Mouse (Mus musculus) bone marrow, adult 2 months (tissue): ENCODE measurements around the gene Baz2b. TPM values are rescaled to one million over a fixed set of nuclear protein-coding genes. Genes with fewer than 3 reads are reported as not detected.

Experiments
- H3K27ac ChIP-seq: fragments of 200-500 bp; 2 replicates; pipeline ENCODE4 v1.5.1; 2012; ENCODE audit warnings: low read depth, mild to moderate bottlenecking, control low read depth, inconsistent platforms, low read length; ENCODE audit not compliant: control insufficient read depth, poor library complexity, insufficient read depth
- H3K4me1 ChIP-seq: fragments of 200-500 bp; 2 replicates; pipeline ENCODE4 v1.6.1; 2011; ENCODE audit warnings: low read length; ENCODE audit not compliant: control insufficient read depth, insufficient read depth
- H3K4me3 ChIP-seq: fragments of 200-500 bp; replicated peaks from 2 replicates; pipeline ENCODE3; 2011; ENCODE audit warnings: mild to moderate bottlenecking, low read depth, low read length, control low read depth; ENCODE audit not compliant: control insufficient read depth
- CTCF ChIP-seq: fragments of 200-500 bp; IDR thresholded peaks from 2 replicates; pipeline ENCODE4 v1.5.1; 2011; ENCODE audit warnings: low read length, control low read depth; ENCODE audit not compliant: control insufficient read depth, insufficient read depth
- POLR2A ChIP-seq: fragments of 200-500 bp; IDR thresholded peaks from 2 replicates; pipeline ENCODE4 v1.6.1; 2011; ENCODE audit warnings: low read depth, mild to moderate bottlenecking, control low read depth, low read length, borderline replicate concordance; ENCODE audit not compliant: control insufficient read depth
- WGBS: fragments of 180-500 bp; shearing (Covaris S2); methylation state at CpG from one replicate; pipeline ENCODE4 v1.1.7; 2018; 5-methylcytosine and 5-hydroxymethylcytosine counted together
- polyA plus RNA-seq: library from polyadenylated mRNA; stranded (reverse); fragments of >200 nt; gene quantifications from 2 replicates; pipeline ENCODE4 v1.2.4, GENCODE M21; 2011; ENCODE audit warnings: low replicate concordance; ENCODE audit not compliant: missing spikeins, insufficient read depth, insufficient read length

Gene Baz2b
- polyA plus RNA-seq, 1 experiment = 77.9 TPM

DNA sequence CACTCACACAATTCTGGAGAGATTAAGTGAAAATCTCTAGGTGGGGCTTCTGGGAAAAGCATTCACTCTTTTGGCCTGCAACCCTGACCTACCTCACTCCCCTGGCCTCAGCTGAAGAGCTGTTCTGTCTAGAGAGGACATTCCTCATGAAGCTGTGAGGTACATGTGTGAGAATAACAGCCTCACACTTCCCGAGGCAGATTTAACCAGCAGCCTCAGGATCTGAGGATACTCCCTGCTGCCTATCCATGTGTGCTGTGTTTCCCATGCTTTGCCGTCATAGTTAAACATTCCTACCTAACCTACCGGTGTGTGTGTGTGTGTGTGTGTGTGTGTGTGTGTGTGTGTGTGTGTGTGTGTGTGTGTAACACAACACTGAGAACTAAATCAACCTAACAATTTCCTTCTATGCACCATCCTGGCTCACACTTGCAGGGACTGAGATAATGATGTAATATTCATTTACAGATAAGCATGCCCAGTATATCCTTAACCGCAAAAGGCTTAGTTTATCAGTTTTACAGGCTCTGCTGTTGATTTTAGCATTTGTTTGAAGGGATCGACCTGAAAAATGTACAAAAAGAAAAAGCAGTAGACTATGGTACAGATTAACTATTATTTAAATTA lies 206.5 kb downstream of the Baz2b start:
- H3K4me3 ChIP-seq = no peak overlapping the region
- H3K4me1 ChIP-seq = no peaks in the 10 kb centered on the region; the same call in 1 of the 2 replicates
- TF ChIP-seq POLR2A = no peak
- no peak for TF ChIP-seq CTCF
- H3K27ac ChIP-seq = no peak overlapping the region
- WGBS = 71% methylated on average over 5 of the region's 5 CpGs

DNA sequence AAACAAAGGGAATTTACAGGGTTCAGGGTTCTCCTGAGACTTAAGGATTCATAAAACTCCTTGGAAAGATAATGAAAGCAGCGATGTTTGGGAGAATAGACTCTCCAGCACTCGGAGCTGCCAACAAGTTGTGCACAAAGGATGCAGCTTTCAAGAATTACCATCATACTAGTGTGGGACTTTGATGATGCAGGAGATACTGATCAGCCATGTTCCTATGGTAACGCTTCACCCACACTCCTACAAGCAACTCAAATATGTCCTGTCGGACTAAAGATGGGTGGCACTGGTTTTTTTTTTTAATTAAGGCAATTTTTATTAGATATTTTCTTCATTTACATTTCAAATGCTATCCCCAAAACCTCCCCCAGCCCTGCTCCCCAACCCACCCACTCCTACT lies 209.4 kb downstream of the Baz2b start:
- no peaks in the 10 kb centered on the region; the same call in 1 of the 2 replicates for H3K4me1 ChIP-seq
- no peak for TF ChIP-seq CTCF
- TF ChIP-seq POLR2A = no peak
- WGBS = 95% methylated on average over 4 of the region's 4 CpGs
- no peak overlapping the region for H3K4me3 ChIP-seq
- H3K27ac ChIP-seq = no peak overlapping the region

DNA sequence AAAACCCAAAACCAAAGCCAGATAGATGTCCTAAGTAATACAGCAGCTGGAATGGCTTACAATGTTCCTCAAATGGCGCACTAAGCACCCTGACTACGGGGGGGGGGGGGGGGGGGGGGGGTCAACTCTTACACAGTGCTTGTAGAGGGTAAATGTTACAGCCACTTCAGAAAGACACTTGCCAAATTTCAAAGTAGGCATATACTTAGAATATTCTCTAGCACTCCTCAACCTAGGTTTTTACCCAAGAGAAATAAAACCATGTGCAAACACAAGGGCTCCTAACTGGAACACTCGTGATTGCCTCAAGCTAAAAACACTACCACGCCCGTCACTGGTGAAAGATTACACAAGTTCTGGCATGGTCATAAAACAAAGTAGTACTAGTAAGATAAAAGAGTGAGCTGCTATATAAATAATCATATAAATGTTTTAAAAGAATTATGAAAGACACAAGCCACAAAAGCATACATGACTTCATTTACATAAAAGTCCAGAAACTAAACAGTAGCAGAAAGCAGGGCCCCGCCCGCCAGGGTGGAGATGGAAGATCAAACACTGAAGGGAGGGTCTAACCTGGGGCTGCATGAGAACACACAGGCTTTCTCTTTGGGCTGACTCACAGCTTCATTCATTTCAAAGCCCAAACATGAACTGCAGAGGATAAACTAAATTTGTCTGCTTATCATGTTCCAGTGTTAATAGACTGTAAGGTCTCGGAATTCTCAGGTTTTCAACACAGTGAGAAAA lies 212.0 kb downstream of the Baz2b start:
- Histone ChIP-seq H3K27ac (no peak overlapping the region), H3K4me3 (no peak overlapping the region), H3K4me1 (no peaks in the 10 kb centered on the region; the same call in 1 of the 2 replicates)
- 68% methylated on average over 8 of the region's 8 CpGs for WGBS
- TF ChIP-seq POLR2A = no peak

DNA sequence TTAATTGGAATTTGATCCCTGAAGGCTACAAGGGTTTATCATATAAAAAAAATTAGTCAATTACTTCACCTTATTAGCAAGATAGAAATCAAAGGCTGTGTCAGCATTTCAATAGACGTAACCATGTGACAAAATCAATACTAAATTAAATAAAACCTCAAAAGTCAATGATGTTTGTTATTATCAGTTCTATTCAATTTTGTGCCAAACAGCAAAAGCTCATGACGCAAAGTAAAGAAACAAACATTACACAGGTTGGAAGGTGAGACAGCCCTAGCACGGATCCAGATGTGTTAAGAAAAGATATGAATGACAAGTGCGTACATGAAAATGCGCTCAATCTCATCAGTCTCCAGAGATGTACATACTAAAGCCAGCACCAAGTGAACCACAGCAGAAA lies 212.7 kb downstream of the Baz2b start:
- Histone ChIP-seq H3K27ac (no peak overlapping the region), H3K4me3 (no peak overlapping the region), H3K4me1 (no peaks in the 10 kb centered on the region; the same call in 1 of the 2 replicates)
- no peak for TF ChIP-seq CTCF
- no peak for TF ChIP-seq POLR2A
- WGBS = 93% methylated on average over 5 of the region's 5 CpGs

DNA sequence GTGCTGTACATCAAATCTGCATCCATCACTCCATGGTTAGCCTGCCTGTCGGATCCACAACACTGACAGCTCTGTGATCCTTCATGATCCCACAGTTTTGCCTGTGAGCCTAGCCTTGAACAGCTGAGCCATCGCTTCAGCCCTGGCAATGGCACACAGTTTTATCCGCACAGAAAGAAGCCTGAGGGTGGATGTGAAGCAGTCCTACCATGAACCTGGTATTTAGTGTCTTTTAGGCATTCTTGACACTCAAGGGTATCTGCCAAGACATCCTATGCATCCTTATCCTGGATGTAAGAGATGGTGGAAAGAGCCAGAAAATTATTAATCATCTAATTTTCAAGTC lies 216.5 kb downstream of the Baz2b start:
- H3K4me3 ChIP-seq = no peak overlapping the region
- TF ChIP-seq POLR2A (no peak), CTCF (no peak)
- WGBS = 90% methylated on average over 3 of the region's 3 CpGs
- no peak overlapping the region for H3K27ac ChIP-seq
- H3K4me1 ChIP-seq = no peaks in the 10 kb centered on the region

DNA sequence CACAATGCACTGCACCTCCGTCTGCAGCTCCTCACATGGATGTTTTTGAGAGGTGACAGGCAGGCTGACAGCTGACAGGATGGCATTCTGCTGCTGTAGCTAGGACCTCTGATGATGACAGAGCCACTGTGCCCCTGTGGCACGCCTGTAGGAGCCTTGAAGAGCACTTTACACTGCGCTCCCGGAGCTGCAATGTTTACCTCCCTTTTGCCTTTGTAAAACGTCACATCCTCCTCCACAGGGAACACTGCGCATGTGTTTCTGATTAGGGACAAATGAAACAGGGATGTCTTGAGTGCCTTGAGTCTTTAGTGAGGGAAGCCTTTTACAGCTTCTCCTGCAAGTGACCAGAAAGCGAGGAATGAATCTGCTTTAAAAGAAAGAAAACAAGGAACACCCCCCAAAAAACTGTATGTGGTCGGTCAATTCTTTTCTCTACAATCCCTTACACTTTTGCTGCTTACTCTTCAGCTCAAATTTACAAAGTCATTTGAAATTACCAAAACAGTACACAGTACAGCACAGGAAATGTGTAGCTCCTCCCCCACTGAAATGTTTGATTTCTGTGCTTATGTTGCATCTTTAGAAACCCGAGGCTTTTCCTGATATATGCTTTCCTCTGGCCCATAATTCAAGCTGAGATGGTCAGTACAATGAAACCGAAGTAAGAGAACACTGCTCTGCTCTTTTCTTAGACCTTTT lies 217.0 kb downstream of the Baz2b start:
- H3K27ac ChIP-seq = no peak overlapping the region
- no peaks in the 10 kb centered on the region for H3K4me1 ChIP-seq
- no peak overlapping the region for H3K4me3 ChIP-seq
- WGBS = 81% methylated on average over 10 of the region's 10 CpGs
- TF ChIP-seq CTCF (no peak), POLR2A (no peak)

DNA sequence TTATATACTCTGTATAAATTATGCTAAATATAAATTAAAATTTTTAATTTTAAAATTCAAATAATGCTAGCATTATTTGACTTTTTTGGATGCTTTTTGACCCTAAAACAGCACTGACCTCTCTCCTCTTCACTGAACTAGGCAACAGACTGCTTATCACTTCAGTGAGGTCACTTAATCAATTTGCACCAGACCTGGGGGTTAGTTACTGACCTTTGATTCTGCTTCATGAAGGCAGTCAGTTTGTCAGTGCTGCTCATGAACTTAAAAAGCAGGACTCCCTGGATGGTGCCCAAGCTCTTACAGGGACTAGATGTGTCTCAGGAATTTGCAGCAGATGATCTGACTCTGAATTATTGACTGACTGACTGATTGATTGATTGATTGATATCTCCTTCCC lies 217.9 kb downstream of the Baz2b start:
- no peak overlapping the region for H3K27ac ChIP-seq
- H3K4me3 ChIP-seq = no peak overlapping the region
- TF ChIP-seq CTCF (no peak), POLR2A (no peak)
- no peaks in the 10 kb centered on the region for H3K4me1 ChIP-seq

DNA sequence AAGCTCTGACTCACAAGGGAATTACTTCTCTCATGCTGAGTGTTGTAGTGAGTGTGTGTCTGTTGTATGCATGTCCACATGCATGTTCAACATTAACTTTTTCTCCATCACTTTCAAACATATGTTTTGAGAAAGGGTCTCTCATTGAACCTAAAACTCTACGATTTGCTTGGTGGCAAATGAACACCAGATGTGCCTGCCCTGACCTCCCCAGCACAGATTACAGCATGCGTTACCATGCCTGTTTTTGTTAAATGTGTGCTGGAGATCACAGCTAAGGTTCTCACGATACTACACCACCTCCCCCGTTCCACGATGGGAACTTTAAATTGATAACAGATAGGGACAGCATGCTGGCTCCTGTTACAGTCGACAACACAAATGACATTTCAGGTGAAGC lies 222.1 kb downstream of the Baz2b start:
- TF ChIP-seq CTCF (no peak), POLR2A (no peak)
- H3K27ac ChIP-seq = no peak overlapping the region
- 76% methylated on average over 6 of the region's 6 CpGs for WGBS
- H3K4me3 ChIP-seq = no peak overlapping the region
- no peaks in the 10 kb centered on the region for H3K4me1 ChIP-seq
